Mouse (Mus musculus): ENCODE data around the gene Ttll9. TPM values are rescaled to one million over a fixed set of nuclear protein-coding genes. Genes with fewer than 3 reads are reported as not detected.
A peak's percentile ranks its signal among the peaks of the same experiment; 100 is the strongest.

The Ttll9 gene
- polyA plus RNA-seq, 1 experiment from 2014 or later: 1.1 TPM

DNA sequence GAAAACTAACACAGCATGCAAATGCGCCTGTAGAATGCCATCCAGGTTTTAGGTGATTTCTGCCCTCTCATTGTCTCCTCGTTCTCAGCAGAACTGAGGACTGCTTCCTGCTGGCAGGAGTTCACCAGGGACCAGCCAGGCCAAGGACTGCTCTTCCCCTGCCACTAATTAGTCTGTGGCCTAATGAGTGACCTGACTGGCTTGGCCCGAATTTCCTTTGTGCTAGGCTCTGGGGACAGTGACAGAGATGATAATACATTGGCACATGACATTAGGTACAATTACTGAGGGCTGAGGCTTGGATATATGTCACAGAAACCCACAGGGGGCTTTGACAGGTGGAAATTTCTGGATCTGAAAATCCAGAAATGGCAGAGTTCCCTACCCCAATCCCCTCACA is 14.7 kb downstream of the Ttll9 start:
- Histone ChIP-seq H3K27ac (replicated peaks; ENCODE audit: low read depth, low read length) (no peak overlapping the region), H3K4me1 (ENCODE audit: control insufficient read depth, insufficient read depth, low read length) (no peaks in the 10 kb centered on the region), H3K9me3 (ENCODE audit: control insufficient read depth, low read length) (no peaks in the 10 kb centered on the region), H3K27me3 (replicated peaks; ENCODE audit: control insufficient read depth, insufficient read depth, low read length) (no peaks in the 10 kb centered on the region; the same call in 1 of the 2 replicates), H3K36me3 (ENCODE audit: control insufficient read depth, insufficient read depth, low read length) (no peaks in the 10 kb centered on the region), H3K4me2 (ENCODE audit: low read depth, low read length) (no peak overlapping the region), H3K9ac (ENCODE audit: low read depth, low read length) (no peak overlapping the region), H3K4me3 (ENCODE audit: low read depth, low read length) (no peak overlapping the region)
- no peak for ATAC-seq (ENCODE audit: low read depth)
- 62% methylated on average over 3 of the region's 3 CpGs for WGBS
- no peak for DNase-seq (ENCODE audit: low spot score)

DNA sequence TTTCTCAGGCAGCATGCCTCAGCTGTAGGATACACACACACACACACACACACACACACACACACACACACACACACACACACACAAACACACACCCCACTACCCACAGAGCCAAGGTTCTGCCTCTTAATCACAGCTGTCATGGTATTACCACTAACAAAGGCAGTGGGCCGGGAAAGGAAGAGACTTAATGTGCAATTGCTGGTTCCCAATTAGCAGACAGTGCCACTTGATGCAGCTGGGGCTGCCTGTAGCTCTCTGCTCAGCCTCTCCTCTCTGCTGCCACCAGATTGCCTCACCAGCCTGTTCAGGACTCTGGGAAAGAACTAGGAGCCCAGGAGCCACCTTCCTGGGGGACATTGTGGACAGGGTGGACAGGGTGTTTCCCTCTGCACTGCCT is 23.3 kb downstream of the Ttll9 start:
- Histone ChIP-seq H3K4me2 (ENCODE audit: low read depth, low read length) (no peak overlapping the region), H3K9me3 (ENCODE audit: control insufficient read depth, low read length) (no peaks in the 10 kb centered on the region), H3K4me3 (ENCODE audit: low read depth, low read length) (no peak overlapping the region), H3K27ac (replicated peaks; ENCODE audit: low read depth, low read length) (no peak overlapping the region), H3K9ac (ENCODE audit: low read depth, low read length) (no peak overlapping the region), H3K36me3 (ENCODE audit: control insufficient read depth, insufficient read depth, low read length) (no peaks in the 10 kb centered on the region), H3K27me3 (replicated peaks; ENCODE audit: control insufficient read depth, insufficient read depth, low read length) (no peaks in the 10 kb centered on the region), H3K4me1 (ENCODE audit: control insufficient read depth, insufficient read depth, low read length) (no peaks in the 10 kb centered on the region)
- WGBS: 64% methylated on average over 1 of the region's 1 CpGs
- DNase-seq (ENCODE audit: low spot score) (peak; percentile 56), ATAC-seq (ENCODE audit: low read depth) (peak; percentile 65)

DNA sequence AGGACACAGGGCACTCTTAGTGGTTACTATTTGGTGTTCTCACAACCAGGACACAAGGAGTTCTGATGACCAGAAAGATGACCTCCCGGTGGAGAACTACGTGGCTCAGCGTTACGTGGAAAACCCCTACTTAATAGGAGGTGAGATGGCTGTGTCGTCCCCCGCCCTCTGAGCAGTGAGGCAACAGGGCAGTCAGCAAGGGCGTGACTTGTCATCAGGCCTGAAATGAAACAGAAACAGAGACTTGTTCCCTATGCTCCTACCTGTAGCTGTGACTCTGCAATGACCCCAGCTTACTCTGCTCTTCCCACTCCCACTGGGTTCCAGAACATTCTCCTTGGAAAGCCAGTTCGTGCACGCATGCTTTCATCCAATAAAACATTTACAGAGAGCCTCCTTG is 29.2 kb downstream of the Ttll9 start:
- Histone ChIP-seq H3K9me3 (ENCODE audit: control insufficient read depth, low read length) (no peaks in the 10 kb centered on the region), H3K27me3 (replicated peaks; ENCODE audit: control insufficient read depth, insufficient read depth, low read length) (no peaks in the 10 kb centered on the region), H3K9ac (ENCODE audit: low read depth, low read length) (no peak overlapping the region), H3K36me3 (ENCODE audit: control insufficient read depth, insufficient read depth, low read length) (no peaks in the 10 kb centered on the region), H3K4me3 (ENCODE audit: low read depth, low read length) (no peak overlapping the region), H3K4me2 (ENCODE audit: low read depth, low read length) (no peak overlapping the region), H3K27ac (replicated peaks; ENCODE audit: low read depth, low read length) (no peak overlapping the region), H3K4me1 (ENCODE audit: control insufficient read depth, insufficient read depth, low read length) (no peaks in the 10 kb centered on the region)
- no peak for ATAC-seq (ENCODE audit: low read depth)
- DNase-seq (ENCODE audit: low spot score): no peak
- WGBS: 88% methylated on average over 9 of the region's 9 CpGs

DNA sequence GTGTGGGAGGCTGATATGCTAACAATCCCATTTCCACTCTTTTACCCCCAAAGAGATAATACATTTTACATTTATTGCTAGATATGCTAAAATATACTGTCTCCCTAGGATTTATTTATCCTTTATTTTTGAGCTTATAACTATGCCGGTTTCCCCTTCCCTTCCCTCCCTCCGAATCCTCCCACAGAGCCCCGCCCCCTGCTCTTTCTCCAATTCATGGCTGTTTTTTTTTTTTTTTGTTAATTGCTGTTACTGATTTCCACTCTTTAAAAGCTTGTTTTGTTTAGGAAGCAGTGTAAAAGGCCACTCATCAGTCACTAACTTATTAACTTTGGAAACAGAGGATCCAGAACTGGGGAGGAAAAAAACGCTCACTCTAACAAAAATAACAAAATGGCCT is 34.8 kb downstream of the Ttll9 start:
- Histone ChIP-seq H3K4me3 (ENCODE audit: low read depth, low read length) (no peak overlapping the region), H3K27me3 (replicated peaks; ENCODE audit: control insufficient read depth, insufficient read depth, low read length) (no peaks in the 10 kb centered on the region), H3K9me3 (ENCODE audit: control insufficient read depth, low read length) (no peaks in the 10 kb centered on the region), H3K4me1 (ENCODE audit: control insufficient read depth, insufficient read depth, low read length) (no peaks in the 10 kb centered on the region), H3K4me2 (ENCODE audit: low read depth, low read length) (no peak overlapping the region), H3K36me3 (ENCODE audit: control insufficient read depth, insufficient read depth, low read length) (no peaks in the 10 kb centered on the region), H3K27ac (replicated peaks; ENCODE audit: low read depth, low read length) (no peak overlapping the region), H3K9ac (ENCODE audit: low read depth, low read length) (no peak overlapping the region)
- no peak for ATAC-seq (ENCODE audit: low read depth)
- no peak for DNase-seq (ENCODE audit: low spot score)
- 68% methylated on average over 4 of the region's 4 CpGs for WGBS

DNA sequence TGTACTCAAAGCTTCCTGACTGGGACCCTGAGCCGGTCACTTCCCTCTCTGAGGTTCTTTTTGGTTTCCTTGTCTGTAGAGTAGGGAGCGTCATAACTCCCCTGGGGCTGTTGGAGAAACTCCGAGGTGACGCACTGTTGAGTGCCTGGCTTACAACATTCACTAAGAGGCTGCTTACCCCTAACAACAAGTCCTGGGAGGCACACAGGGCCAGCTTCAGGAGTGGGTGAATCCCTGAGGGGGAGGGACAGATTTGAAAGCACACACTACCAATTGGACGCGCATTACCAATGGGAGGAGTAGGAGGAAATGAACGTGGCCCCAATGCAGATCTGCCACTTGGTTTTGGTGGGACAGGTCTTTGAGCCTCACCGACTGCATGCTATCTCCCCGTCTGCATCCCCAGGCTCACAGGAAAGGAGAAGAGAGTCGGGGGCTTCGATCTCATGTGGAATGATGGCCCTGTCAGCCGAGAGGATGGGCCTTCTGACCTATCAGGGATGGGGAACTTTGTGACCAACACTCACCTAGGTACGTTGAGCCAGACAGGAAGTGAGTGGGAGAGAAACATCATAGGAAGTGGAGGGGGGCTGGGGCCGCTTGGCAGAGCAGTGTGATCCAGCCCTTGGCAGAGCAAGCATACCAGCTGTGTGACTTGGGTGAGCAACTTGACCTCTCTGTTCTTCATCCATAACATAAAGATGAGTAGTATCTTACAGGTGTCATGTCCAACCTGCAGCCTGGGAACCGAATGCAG is 40.4 kb downstream of the Ttll9 start:
- no peak overlapping the region for H3K4me2 ChIP-seq (ENCODE audit: low read depth, low read length)
- H3K36me3 ChIP-seq (ENCODE audit: control insufficient read depth, insufficient read depth, low read length): peaks cover 4% of the 10 kb centered on the region
- WGBS: 68% methylated on average over 15 of the region's 15 CpGs
- DNase-seq (ENCODE audit: low spot score) (no peak), ATAC-seq (ENCODE audit: low read depth) (no peak)
- H3K27me3 ChIP-seq (replicated peaks; ENCODE audit: control insufficient read depth, insufficient read depth, low read length): no peaks in the 10 kb centered on the region
- no peaks in the 10 kb centered on the region for H3K9me3 ChIP-seq (ENCODE audit: control insufficient read depth, low read length)
- H3K27ac ChIP-seq (replicated peaks; ENCODE audit: low read depth, low read length): no peak overlapping the region
- H3K4me3 ChIP-seq (ENCODE audit: low read depth, low read length): no peak overlapping the region
- no peaks in the 10 kb centered on the region for H3K4me1 ChIP-seq (ENCODE audit: control insufficient read depth, insufficient read depth, low read length)
- no peak overlapping the region for H3K9ac ChIP-seq (ENCODE audit: low read depth, low read length)

DNA sequence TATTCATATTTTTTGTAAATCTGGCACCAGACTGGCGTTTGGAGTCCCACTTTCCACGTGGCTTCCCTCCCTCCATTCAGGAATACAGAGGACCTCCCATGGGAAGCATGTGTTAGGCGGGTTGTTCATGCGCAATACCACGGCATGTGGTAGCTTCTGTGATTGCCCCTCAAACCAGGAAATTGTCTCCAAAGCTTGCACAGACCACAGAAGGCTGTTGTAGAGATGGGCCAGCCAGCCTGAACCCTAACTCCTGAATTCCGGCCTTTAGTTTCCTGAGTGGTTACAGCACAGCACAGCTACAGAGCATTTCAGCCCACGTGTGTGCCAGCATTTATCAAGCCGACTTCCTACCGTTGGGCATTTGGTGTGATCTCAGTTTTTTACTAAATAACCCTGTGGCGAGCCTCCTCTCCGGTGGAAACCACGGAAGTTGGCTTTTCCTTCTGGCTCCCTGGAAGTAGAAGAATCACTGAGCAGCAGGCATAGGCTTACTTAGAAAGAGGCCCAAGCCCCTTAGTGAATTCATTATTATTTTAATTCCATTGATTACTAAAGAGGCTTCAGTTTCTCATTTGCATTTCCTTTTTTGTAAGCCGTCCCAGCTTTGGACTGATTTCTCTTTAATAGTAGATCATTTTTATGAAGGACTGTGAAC is 41.5 kb downstream of the Ttll9 start:
- no peaks in the 10 kb centered on the region for H3K4me1 ChIP-seq (ENCODE audit: control insufficient read depth, insufficient read depth, low read length)

DNA sequence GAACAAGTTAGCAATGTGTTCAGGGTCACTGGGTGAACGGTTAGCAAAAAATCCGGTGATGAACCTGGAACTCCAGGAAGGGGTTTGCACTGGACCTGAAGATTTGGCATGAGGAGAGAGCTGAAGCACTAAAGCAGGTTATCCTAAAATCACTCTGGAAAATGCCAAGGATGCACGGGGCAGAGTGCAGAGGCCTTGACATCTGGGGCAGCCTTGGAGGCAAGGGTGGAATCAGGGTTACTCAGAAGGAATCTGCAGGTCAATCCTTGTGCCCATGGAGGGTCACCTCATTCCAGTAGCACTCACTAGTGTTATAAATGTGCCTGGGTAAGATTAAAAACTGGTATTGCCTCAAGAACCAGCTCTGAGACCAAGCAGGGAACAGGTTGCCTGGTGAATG is 43.7 kb downstream of the Ttll9 start:
- Histone ChIP-seq H3K36me3 (ENCODE audit: control insufficient read depth, insufficient read depth, low read length) (peaks cover 36% of the 10 kb centered on the region), H3K4me1 (ENCODE audit: control insufficient read depth, insufficient read depth, low read length) (no peaks in the 10 kb centered on the region)
- DNase-seq (ENCODE audit: low spot score): no peak

More for the DNA sequence above, 41.5 kb downstream of the Ttll9 start:
- Histone ChIP-seq H3K4me3 (ENCODE audit: low read depth, low read length) (no peak overlapping the region), H3K9ac (ENCODE audit: low read depth, low read length) (no peak overlapping the region), H3K9me3 (ENCODE audit: control insufficient read depth, low read length) (no peaks in the 10 kb centered on the region), H3K36me3 (ENCODE audit: control insufficient read depth, insufficient read depth, low read length) (peaks cover 15% of the 10 kb centered on the region), H3K4me2 (ENCODE audit: low read depth, low read length) (no peak overlapping the region), H3K27ac (replicated peaks; ENCODE audit: low read depth, low read length) (no peak overlapping the region), H3K27me3 (replicated peaks; ENCODE audit: control insufficient read depth, insufficient read depth, low read length) (no peaks in the 10 kb centered on the region)
- DNase-seq (ENCODE audit: low spot score) (peak; percentile 57), ATAC-seq (ENCODE audit: low read depth) (no peak)
- 54% methylated on average over 13 of the region's 13 CpGs for WGBS

DNA sequence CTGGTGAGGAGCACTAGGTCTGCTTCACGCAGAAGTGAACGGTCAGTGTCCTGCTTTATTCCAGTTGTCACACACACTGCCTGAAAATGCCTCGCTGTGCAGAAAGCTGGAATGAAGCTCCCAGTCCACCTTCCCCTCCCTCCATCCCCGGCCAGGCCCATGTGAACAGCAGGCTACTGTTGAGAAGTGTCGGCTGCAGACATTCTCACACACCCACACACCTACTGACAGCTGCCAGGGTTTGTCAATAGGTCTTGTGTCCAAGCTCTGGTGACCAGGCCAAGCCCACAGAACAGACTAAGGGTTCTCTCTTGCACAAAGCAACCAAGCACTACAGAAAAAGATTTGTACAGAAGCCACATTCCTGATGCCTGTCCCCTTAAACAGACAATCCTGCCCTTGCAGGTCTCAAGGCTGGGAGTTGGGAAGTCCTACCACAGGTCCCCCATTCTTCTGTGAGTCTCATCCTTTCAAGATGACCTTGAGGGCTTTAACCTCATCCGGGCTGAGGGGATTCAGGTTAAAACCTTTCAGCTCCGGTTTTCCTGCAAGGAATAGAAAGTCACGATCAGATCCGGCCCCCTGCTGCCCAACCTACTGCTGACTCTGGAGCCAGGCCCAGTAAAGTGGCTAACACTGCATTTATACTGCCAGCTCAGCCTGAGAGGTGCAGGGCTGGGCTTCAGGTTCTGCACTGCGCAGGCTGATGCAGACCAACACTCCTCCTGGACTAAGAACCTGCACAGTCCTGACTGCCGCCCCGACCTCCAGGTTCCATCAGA is 47.1 kb downstream of the Ttll9 start:
- no peak overlapping the region for H3K4me2 ChIP-seq (ENCODE audit: low read depth, low read length)
- H3K27me3 ChIP-seq (replicated peaks; ENCODE audit: control insufficient read depth, insufficient read depth, low read length): no peaks in the 10 kb centered on the region
- no peak overlapping the region for H3K9ac ChIP-seq (ENCODE audit: low read depth, low read length)
- ATAC-seq (ENCODE audit: low read depth): no peak
- peaks cover 56% of the 10 kb centered on the region for H3K36me3 ChIP-seq (ENCODE audit: control insufficient read depth, insufficient read depth, low read length)
- no peaks in the 10 kb centered on the region for H3K9me3 ChIP-seq (ENCODE audit: control insufficient read depth, low read length)
- WGBS: 84% methylated on average over 12 of the region's 12 CpGs
- DNase-seq (ENCODE audit: low spot score): no peak
- H3K4me3 ChIP-seq (ENCODE audit: low read depth, low read length): no peak overlapping the region
- H3K4me1 ChIP-seq (ENCODE audit: control insufficient read depth, insufficient read depth, low read length): peaks cover 6% of the 10 kb centered on the region
- no peak overlapping the region for H3K27ac ChIP-seq (replicated peaks; ENCODE audit: low read depth, low read length)

More for the DNA sequence above, 43.7 kb downstream of the Ttll9 start:
- no peak overlapping the region for H3K4me3 ChIP-seq (ENCODE audit: low read depth, low read length)
- no peak overlapping the region for H3K4me2 ChIP-seq (ENCODE audit: low read depth, low read length)
- H3K9ac ChIP-seq (ENCODE audit: low read depth, low read length): no peak overlapping the region
- 79% methylated on average over 3 of the region's 3 CpGs for WGBS
- no peaks in the 10 kb centered on the region for H3K27me3 ChIP-seq (replicated peaks; ENCODE audit: control insufficient read depth, insufficient read depth, low read length)
- ATAC-seq (ENCODE audit: low read depth): no peak
- H3K27ac ChIP-seq (replicated peaks; ENCODE audit: low read depth, low read length): no peak overlapping the region
- no peaks in the 10 kb centered on the region for H3K9me3 ChIP-seq (ENCODE audit: control insufficient read depth, low read length)

All from embryonic facial prominence, embryonic 14.5 days (tissue).